Mouse (Mus musculus) limb, embryonic 14.5 days (tissue): ENCODE measurements around the gene Ktn1. TPM values are rescaled to one million over a fixed set of nuclear protein-coding genes. Genes with fewer than 3 reads are reported as not detected.

Source experiments
- ATAC-seq: fragments of 200-750 bp; cut with Nextera tagmentation; 2 replicates; pipeline ENCODE4 v1.8.0; 2017; ENCODE audit warnings: low read depth, moderate number of reproducible peaks, moderate TSS enrichment; ENCODE audit not compliant: low FRiP score
- DNase-seq: peaks from one replicate; pipeline ENCODE4 v3.0.0-alpha.2; 2015; ENCODE audit warnings: low spot score
- H3K27ac ChIP-seq: fragments of 300-500 bp; sonication (generic); replicated peaks from 2 replicates; pipeline ENCODE4 v1.5.1; 2014; ENCODE audit warnings: low read depth, mild to moderate bottlenecking, low read length, moderate library complexity, mixed read lengths
- H3K27me3 ChIP-seq: fragments of 300-500 bp; sonication (generic); 2 replicates; pipeline ENCODE4 v1.6.1; 2014; ENCODE audit warnings: low read length, mixed read lengths; ENCODE audit not compliant: control insufficient read depth, insufficient read depth
- H3K36me3 ChIP-seq: fragments of 300-500 bp; sonication (generic); 2 replicates; pipeline ENCODE4 v1.6.1; 2014; ENCODE audit warnings: mild to moderate bottlenecking, low read length, moderate library complexity, mixed read lengths; ENCODE audit not compliant: control insufficient read depth, insufficient read depth
- H3K4me1 ChIP-seq: fragments of 300-500 bp; sonication (generic); 2 replicates; pipeline ENCODE4 v1.6.1; 2014; ENCODE audit warnings: antibody characterized with exemption, low read length, mixed read lengths; ENCODE audit not compliant: control insufficient read depth, insufficient read depth
- H3K4me2 ChIP-seq: fragments of 300-500 bp; sonication (generic); replicated peaks from 2 replicates; pipeline ENCODE4 v1.6.1; 2014; ENCODE audit warnings: low read depth, mild to moderate bottlenecking, low read length, moderate library complexity; ENCODE audit not compliant: severe bottlenecking
- H3K4me3 ChIP-seq: fragments of 300-500 bp; sonication (generic); replicated peaks from 2 replicates; pipeline ENCODE4 v1.5.1; 2014; ENCODE audit warnings: low read length
- H3K9ac ChIP-seq: fragments of 300-500 bp; sonication (generic); 2 replicates; pipeline ENCODE4 v1.6.1; 2014; ENCODE audit warnings: mild to moderate bottlenecking, low read depth, low read length, moderate library complexity; ENCODE audit not compliant: severe bottlenecking
- H3K9me3 ChIP-seq: fragments of 300-500 bp; sonication (generic); 2 replicates; pipeline ENCODE4 v1.6.1; 2016; ENCODE audit warnings: low read length; ENCODE audit not compliant: control insufficient read depth
- POLR2A ChIP-seq: fragments of 200-500 bp; IDR thresholded peaks from 2 replicates; pipeline ENCODE4 v1.8.0; 2012; ENCODE audit warnings: inconsistent platforms, mild to moderate bottlenecking, moderate library complexity, borderline replicate concordance; ENCODE audit not compliant: insufficient read depth, insufficient read length; ENCODE audit errors: extremely low read depth
- WGBS: fragments of 180-500 bp; shearing (Covaris S2); extraction: QIAGEN DNeasy Blood & Tissue Kit; methylation state at CpG from one replicate; pipeline ENCODE4 v1.1.7; 2014; 5-methylcytosine and 5-hydroxymethylcytosine counted together
- polyA plus RNA-seq, 2 experiments: library from polyadenylated mRNA; depleted of rRNA in 1 of 2; stranded (reverse) in 1 of 2; unstranded in 1 of 2; fragments of >200 nt; fragmentation: Nextera tagmentation in 1 of 2; extraction: Ambion mirVana in 1 of 2; gene quantifications; 2 replicates each; pipeline versions ENCODE4 v1.2.1 to v1.2.3; 2012 to 2014

Gene Ktn1
- polyA plus RNA-seq (2012; rRNA removed) (38.2 and 53.2 TPM in 2 replicates), polyA plus RNA-seq (2014; fragmentation: Nextera tagmentation; extraction: Ambion mirVana) (61.1 TPM in 2 replicates)

DNA sequence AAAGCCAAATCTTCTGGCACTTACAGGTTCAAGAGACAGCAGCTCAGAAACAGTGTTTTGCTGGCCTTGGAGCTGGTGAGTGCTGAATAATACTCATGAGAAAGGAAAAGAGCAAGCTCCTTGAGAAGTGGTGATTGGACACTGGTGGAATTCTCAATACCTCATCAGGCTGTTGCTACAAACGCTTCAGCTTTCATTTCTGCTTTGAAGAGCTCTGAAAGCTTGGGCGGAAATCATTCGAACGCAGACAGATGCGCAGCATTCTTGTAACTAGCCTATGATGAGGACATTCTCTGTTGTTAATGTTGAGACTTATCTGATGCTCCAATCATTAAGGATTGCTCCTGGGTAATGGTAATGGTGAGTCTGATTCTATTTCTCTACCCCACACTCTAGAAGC is at the start of gene Ktn1:
TSS of gene Ktn1 (plus strand) at position 231 of the 400 bp plus-strand sequence.
- ATAC-seq (no peak), DNase-seq (no peak)
- no peaks in the 10 kb centered on the region for H3K9me3 ChIP-seq
- H3K27me3 ChIP-seq: no peaks in the 10 kb centered on the region
- no peaks in the 10 kb centered on the region for H3K36me3 ChIP-seq
- TF ChIP-seq POLR2A: no peak
- H3K4me1 ChIP-seq: peaks cover 8% of the 10 kb centered on the region
- peak within 1 kb of the TSS; percentile 95 for H3K27ac ChIP-seq
- peak within 1 kb of the TSS; percentile 99 for H3K4me3 ChIP-seq
- peak within 1 kb of the TSS; percentile 95 for H3K9ac ChIP-seq
- 53% methylated on average over 5 of the region's 5 CpGs for WGBS
- H3K4me2 ChIP-seq: peak within 1 kb of the TSS; percentile 74

DNA sequence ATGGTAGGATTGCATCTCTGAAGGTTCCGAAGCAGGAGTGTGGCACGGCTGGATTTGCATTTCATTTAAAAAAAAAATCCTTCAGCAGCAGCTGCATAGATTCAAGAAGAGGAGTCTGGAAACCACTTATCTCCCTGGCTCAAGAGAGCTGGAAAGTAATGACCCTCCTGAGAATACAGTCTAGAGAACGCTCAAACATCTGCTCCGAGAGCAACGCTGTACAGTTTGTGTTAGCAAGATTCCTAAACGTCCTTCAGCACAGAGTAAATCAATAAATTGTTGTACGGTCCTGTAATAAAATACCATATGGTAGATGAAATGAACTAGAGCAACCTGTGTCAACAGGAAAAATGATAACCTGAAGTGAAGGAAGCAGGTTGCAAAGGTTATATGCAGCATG is 35.0 kb upstream of the Ktn1 start:
- Histone ChIP-seq H3K4me2 (no peak overlapping the region), H3K4me3 (no peak overlapping the region), H3K27ac (no peak overlapping the region; the same call in 1 of the 2 replicates), H3K9me3 (no peaks in the 10 kb centered on the region), H3K27me3 (no peaks in the 10 kb centered on the region), H3K4me1 (no peaks in the 10 kb centered on the region; the same call in 1 of the 2 replicates), H3K9ac (no peak overlapping the region), H3K36me3 (no peaks in the 10 kb centered on the region)
- WGBS: 42% methylated on average over 7 of the region's 7 CpGs
- peak; percentile 53 for DNase-seq
- TF ChIP-seq POLR2A: no peak
- ATAC-seq: no peak

DNA sequence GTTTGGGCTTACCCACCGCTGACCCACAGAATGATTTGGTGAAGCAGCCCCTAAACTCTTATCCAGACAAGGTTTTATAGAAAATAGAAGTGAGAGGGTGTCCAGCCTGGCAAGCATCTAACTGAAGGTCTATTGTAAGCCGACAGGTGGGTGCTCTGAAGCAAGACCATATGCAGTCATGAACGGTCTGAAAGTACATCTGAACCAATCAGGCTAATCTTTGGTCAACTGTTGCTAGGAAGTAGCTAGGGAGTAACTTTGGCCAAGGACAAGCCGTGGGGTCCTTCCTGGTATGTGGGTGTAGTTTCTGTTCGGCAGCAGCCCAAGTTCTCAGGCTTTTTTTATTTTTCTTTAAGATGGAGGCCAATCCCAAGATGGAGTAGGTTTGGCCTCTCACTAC is 29.4 kb upstream of the Ktn1 start:
- no peak for ATAC-seq

DNA sequence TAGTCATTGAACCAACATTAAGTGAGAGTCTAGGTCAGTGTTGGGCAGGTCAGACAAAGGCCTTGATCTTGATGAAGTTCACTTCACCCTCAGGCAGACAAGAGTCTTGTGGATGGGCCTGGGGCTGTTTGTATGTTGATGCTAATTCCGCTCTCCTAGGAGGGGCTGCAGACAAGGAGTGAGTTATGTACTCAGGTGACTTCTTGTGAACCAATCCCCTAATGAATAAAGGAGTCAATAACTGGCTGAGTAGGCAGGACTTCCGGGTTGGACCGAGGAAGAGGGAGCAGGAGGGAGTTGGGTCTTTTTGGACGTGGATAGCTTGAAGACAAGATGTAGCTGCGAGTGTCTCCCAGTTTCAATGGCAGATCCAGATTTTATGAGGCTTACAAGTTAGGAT is 26.3 kb upstream of the Ktn1 start:
- Histone ChIP-seq H3K27me3 (no peaks in the 10 kb centered on the region), H3K4me2 (no peak overlapping the region), H3K36me3 (no peaks in the 10 kb centered on the region), H3K9ac (no peak overlapping the region), H3K4me3 (no peak overlapping the region), H3K4me1 (no peaks in the 10 kb centered on the region; the same call in 1 of the 2 replicates), H3K9me3 (no peaks in the 10 kb centered on the region), H3K27ac (no peak overlapping the region)
- ATAC-seq (no peak), DNase-seq (no peak)
- TF ChIP-seq POLR2A: no peak
- WGBS: 88% methylated on average over 5 of the region's 5 CpGs

More for the DNA sequence above, 29.4 kb upstream of the Ktn1 start:
- no peak for TF ChIP-seq POLR2A
- H3K9me3 ChIP-seq: no peaks in the 10 kb centered on the region
- no peak for DNase-seq
- H3K36me3 ChIP-seq: no peaks in the 10 kb centered on the region
- no peak overlapping the region for H3K27ac ChIP-seq
- no peaks in the 10 kb centered on the region for H3K27me3 ChIP-seq
- H3K4me1 ChIP-seq: no peaks in the 10 kb centered on the region
- 86% methylated on average over 5 of the region's 5 CpGs for WGBS
- no peak overlapping the region for H3K4me2 ChIP-seq
- H3K4me3 ChIP-seq: no peak overlapping the region
- H3K9ac ChIP-seq: no peak overlapping the region

DNA sequence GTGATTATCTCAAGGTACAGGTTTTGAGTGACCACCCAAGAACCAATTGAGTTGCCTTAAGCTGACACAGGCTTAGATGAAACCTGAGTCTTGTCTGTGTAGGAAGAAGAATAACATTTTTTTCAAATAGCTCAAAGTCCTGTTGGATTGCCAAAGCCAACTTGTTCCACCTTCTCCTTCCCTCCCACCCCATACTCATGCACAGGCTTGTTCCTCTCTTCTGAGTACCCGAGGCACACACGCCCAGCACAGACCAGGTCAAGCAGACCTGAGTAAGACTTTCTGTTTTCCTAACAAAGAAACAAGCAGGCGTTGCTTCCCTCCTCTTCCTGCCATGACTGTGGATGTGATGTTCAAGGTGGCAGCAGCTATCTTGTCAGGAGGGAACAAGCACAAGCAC is 23.4 kb upstream of the Ktn1 start:
- no peak for ATAC-seq
- Histone ChIP-seq H3K4me2 (no peak overlapping the region), H3K9ac (no peak overlapping the region), H3K4me3 (no peak overlapping the region), H3K4me1 (no peaks in the 10 kb centered on the region; the same call in 1 of the 2 replicates), H3K27me3 (no peaks in the 10 kb centered on the region), H3K9me3 (no peaks in the 10 kb centered on the region), H3K36me3 (no peaks in the 10 kb centered on the region), H3K27ac (no peak overlapping the region)
- DNase-seq: no peak
- WGBS: 56% methylated on average over 3 of the region's 3 CpGs
- TF ChIP-seq POLR2A: no peak

DNA sequence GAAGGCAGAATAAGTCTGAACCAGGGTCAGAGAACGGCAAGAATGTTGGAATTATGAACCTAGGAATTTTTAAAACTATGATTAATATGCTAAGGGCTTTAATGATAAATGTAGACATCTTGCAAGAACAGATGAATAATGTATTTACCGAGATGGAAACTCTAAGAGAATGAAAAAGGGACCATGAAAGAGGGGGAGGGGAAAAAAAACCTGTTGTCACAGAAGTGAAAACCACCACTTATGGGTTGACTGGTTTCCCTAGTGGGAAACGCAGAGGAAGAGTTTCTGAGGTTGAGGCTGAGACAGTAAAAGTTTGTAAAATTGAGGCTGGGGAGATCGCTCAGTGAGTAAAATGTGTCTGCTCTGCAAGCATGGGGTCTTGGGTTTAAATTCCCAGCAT is 22.1 kb upstream of the Ktn1 start:
- WGBS: 77% methylated on average over 4 of the region's 4 CpGs
- TF ChIP-seq POLR2A: no peak
- Histone ChIP-seq H3K9ac (no peak overlapping the region), H3K4me1 (no peaks in the 10 kb centered on the region; the same call in 1 of the 2 replicates), H3K4me2 (no peak overlapping the region), H3K27ac (no peak overlapping the region), H3K36me3 (no peaks in the 10 kb centered on the region), H3K9me3 (no peaks in the 10 kb centered on the region), H3K27me3 (no peaks in the 10 kb centered on the region), H3K4me3 (no peak overlapping the region)
- ATAC-seq (no peak), DNase-seq (no peak)
